Mouse (Mus musculus): ENCODE results near the gene Cmya5. TPM values are rescaled to one million over a fixed set of nuclear protein-coding genes. Genes with fewer than 3 reads are reported as not detected.
"Not testable (repeated sequence)": the region's sequence is repeated elsewhere in the genome, so short reads cannot be mapped to it uniquely, and the experiment has no call there.

The Cmya5 gene
- polyA plus RNA-seq, 1 experiment, result 3.9 TPM

DNA sequence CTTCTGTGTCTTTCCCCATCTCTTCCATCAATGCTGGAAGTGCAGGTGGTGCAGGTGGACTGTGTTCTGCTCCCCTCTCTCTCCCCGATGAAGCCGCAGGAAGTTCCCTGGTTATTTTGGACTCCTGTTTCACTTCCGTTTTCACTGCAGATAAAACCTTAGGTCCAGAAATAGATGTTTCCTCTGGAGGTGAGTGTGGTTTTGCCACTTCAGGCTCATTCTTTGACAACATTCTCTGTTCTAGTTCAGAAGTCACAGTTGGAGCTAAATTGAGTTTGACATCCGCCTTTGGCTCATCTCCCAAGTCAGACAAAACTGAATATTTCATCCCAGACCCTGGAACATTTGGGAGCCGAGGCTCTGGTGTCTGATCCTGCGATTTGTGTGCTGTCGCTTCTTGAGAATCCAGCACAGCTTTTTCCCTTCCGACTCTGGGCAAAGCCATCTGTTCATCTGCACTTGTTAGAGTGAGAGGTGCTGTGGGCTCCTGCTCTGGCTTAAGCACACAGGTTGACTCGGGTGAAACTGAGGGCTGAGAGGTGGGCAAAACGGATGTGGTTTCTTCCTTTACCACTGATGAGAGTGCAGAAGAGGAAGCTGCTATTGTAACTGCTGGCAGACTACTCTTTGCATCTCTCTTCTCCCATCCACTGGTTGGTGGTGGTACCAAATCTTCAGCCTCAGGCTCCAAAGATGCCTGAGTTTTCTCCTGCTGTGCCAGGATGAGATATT, 50.2 kb downstream of the Cmya5 start:
- H3K4me3 ChIP-seq (replicated peaks; ENCODE audit: extremely low read depth, low read depth, low read length), result no peak overlapping the region
- 58% methylated on average over 10 of the region's 10 CpGs for WGBS
- no peak for DNase-seq
- H3K4me1 ChIP-seq (ENCODE audit: control insufficient read depth, insufficient read depth, low read length), result no peaks in the 10 kb centered on the region
- TF ChIP-seq CTCF (IDR thresholded peaks at IDR 0.05; ENCODE audit: insufficient read depth, low read length) (no peak), POLR2A (IDR thresholded peaks at IDR 0.05; ENCODE audit: borderline replicate concordance, extremely low read depth, low read depth, low read length) (no peak)

DNA sequence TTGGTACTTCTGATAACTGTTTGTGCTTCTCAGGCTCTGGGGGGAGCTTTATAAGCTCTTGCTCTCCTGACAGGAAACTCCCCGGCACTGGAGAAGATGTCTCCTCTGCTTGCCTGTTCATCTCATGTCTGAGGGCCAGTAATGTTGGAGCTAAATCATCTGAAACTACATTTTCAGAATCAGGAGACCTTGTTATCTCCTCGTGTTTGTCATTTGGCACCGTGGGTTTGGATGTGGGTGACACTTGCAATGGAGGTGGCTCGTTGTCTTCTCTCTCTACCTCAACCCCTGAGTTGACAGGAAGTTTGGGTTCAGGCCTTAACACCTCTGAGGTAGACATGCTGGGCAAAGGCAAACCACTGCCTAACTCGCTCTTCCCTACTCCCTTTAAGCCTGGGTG, 50.8 kb downstream of the Cmya5 start:
- no peak overlapping the region for H3K4me3 ChIP-seq (replicated peaks; ENCODE audit: extremely low read depth, low read depth, low read length)
- no peak for DNase-seq
- TF ChIP-seq POLR2A (IDR thresholded peaks at IDR 0.05; ENCODE audit: borderline replicate concordance, extremely low read depth, low read depth, low read length) (no peak), CTCF (IDR thresholded peaks at IDR 0.05; ENCODE audit: insufficient read depth, low read length) (no peak)

DNA sequence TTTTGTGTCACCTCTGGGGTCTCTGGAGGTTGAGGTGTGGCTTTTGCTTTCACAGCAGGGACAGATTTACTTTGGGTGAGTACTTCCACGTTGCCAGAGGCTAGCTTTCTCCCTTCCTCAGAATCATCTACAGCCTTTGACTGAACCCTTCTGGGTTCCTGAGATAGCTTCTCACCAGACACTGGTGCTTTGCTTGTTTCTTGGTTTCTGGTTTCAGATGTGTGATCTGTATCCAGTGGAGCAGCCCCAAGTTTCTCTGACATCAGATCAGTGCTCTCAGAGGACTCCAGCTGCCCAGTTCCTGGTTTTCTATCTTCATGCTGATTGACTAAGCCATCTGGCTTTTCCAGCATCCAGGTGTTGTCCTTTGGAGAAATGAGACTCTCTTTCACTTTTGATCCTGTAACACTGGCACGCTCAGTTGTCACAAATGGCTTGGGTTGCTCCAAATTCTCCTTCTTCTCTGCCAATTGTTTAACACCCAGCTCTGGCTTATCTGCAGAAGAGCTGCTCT, 51.6 kb downstream of the Cmya5 start:
- no peak overlapping the region for H3K4me3 ChIP-seq (replicated peaks; ENCODE audit: extremely low read depth, low read depth, low read length)
- 62% methylated on average over 2 of the region's 2 CpGs for whole genome bisulfite sequencing
- no peak for DNase-seq
- H3K4me1 ChIP-seq (ENCODE audit: control insufficient read depth, insufficient read depth, low read length), result no peaks in the 10 kb centered on the region
- no peak for TF ChIP-seq POLR2A (IDR thresholded peaks at IDR 0.05; ENCODE audit: borderline replicate concordance, extremely low read depth, low read depth, low read length)
- no peak for TF ChIP-seq CTCF (IDR thresholded peaks at IDR 0.05; ENCODE audit: insufficient read depth, low read length)

More for the DNA sequence above, 50.8 kb downstream of the Cmya5 start:
- 68% methylated on average over 5 of the region's 5 CpGs for WGBS
- H3K4me1 ChIP-seq (ENCODE audit: control insufficient read depth, insufficient read depth, low read length), result no peaks in the 10 kb centered on the region

DNA sequence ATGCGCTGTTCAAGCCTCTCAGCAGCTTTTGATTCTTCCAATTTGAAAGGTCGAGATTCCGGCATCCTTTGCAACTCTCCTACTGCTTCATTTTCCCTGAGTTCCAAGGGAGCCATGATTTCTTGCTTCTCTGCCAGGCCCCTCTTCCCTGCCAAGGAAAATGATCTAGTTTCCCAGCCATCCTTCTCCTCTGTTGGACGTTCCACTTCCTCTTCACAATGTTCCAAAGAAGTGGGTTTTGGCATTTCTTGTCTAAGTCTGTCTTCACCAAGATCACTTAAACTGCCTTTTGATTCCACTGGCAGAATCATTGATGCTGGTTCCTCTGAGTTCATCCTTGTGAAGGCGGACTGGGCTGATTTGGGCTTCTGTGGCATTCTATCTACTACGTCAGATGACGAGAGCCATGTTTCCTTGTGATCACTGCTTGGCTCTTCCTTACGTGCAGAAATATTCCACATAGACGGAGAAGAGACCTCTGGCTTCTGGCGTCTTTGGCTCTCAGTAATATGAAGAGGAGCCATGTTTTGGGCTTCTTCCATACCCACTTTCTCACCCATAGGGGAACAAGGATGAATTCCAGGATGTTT, 52.6 kb downstream of the Cmya5 start:
- H3K4me3 ChIP-seq (replicated peaks; ENCODE audit: extremely low read depth, low read depth, low read length), result no peak overlapping the region
- TF ChIP-seq POLR2A (IDR thresholded peaks at IDR 0.05; ENCODE audit: borderline replicate concordance, extremely low read depth, low read depth, low read length) (no peak), CTCF (IDR thresholded peaks at IDR 0.05; ENCODE audit: insufficient read depth, low read length) (no peak)
- no peak for DNase-seq

DNA sequence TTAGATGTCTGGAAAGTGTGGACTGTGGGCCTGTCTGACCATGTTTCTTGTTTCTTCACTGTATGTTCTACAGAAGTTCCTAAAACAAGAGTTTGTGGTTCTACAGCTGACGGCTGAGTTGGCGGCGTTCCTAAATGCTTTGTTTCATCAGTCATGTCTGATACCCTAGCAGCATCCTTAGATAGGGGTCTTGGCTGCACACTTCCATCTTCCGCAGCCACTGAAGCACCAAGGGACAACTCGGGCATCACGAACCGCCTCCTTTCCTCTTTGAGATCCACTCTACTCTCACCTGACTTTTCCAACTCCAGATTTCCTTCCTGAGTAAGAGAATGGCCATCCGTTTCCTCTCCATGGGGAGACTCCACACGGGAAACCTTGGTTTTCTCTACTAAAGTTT, 53.3 kb downstream of the Cmya5 start:
- H3K4me3 ChIP-seq (replicated peaks; ENCODE audit: extremely low read depth, low read depth, low read length), result no peak overlapping the region
- no peaks in the 10 kb centered on the region for H3K4me1 ChIP-seq (ENCODE audit: control insufficient read depth, insufficient read depth, low read length)
- WGBS, result 82% methylated on average over 9 of the region's 9 CpGs
- TF ChIP-seq CTCF (IDR thresholded peaks at IDR 0.05; ENCODE audit: insufficient read depth, low read length) (no peak), POLR2A (IDR thresholded peaks at IDR 0.05; ENCODE audit: borderline replicate concordance, extremely low read depth, low read depth, low read length) (no peak)
- no peak for DNase-seq

More for the DNA sequence above, 52.6 kb downstream of the Cmya5 start:
- 86% methylated on average over 10 of the region's 10 CpGs for WGBS
- H3K4me1 ChIP-seq (ENCODE audit: control insufficient read depth, insufficient read depth, low read length), result no peaks in the 10 kb centered on the region

DNA sequence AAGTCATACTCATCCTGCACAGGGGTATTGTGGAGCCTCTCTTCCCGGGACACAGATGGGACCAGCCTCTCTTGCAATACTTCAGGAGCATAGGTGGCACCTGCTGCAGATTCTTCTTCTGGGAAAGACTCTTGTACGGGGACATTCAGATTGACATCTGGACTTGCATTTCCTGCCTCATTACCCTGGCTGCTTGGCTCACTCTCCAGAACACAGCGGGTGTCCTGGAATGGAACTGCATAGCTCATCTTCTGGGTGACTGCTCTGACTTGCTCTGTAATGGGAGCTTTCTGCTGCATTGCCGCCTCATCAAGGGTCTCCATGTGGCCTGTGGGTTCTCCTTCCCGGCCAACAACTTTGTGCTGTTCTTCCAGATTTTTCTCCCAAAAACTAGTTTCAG, 55.0 kb downstream of the Cmya5 start:
- Histone ChIP-seq H3K4me3 (replicated peaks; ENCODE audit: extremely low read depth, low read depth, low read length) (no peak overlapping the region), H3K4me1 (ENCODE audit: control insufficient read depth, insufficient read depth, low read length) (no peaks in the 10 kb centered on the region)
- TF ChIP-seq POLR2A (IDR thresholded peaks at IDR 0.05; ENCODE audit: borderline replicate concordance, extremely low read depth, low read depth, low read length), result no peak
- no peak for TF ChIP-seq CTCF (IDR thresholded peaks at IDR 0.05; ENCODE audit: insufficient read depth, low read length)
- WGBS, result 72% methylated on average over 5 of the region's 5 CpGs
- no peak for DNase-seq

DNA sequence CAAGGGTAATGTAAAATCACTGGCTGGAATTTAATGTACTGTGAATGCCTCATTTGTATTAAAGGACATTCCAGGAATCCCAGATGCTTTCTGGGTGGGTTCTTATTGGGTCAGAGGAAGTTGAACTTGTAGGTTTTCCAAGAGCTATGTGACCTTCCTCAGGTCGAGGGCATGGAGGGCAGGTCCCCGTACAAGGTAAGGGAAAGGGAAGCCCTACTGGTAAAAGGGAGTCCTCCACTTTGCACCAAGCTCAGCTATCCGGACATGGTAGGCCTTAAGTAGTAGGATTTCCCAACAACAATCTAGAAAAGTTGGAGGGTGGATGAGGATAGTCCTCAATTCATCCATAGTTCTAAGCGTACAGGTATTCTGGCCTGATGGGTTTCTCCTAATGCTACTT, 58.8 kb downstream of the Cmya5 start:
- TF ChIP-seq CTCF (IDR thresholded peaks at IDR 0.05; ENCODE audit: insufficient read depth, low read length), result no peak
- DNase-seq, result no peak
- no peaks in the 10 kb centered on the region for H3K4me1 ChIP-seq (ENCODE audit: control insufficient read depth, insufficient read depth, low read length)
- 84% methylated on average over 4 of the region's 4 CpGs for WGBS
- no peak overlapping the region for H3K4me3 ChIP-seq (replicated peaks; ENCODE audit: extremely low read depth, low read depth, low read length)

DNA sequence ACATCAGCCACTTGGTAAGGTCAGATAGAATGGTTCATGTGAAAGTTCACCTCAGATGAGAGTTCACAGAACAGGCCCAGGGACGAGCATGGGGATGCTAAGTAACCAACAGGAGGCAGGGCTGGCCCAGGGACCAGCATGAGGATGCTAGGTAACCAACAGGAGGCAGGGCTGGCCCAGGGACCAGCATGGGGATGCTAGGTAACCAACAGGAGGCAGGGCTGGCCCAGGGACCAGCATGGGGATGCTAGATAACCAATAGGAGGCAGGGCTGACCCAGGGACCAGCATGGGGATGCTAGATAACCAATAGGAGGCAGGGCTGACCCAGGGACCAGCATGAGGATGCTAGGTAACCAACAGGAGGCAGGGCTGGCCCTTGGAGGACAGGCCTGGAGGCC, 62.2 kb downstream of the Cmya5 start:
- DNase-seq; H3K4me1 ChIP-seq (ENCODE audit: control insufficient read depth, insufficient read depth, low read length); H3K4me3 ChIP-seq (replicated peaks; ENCODE audit: extremely low read depth, low read depth, low read length): not testable (repeated sequence)
- WGBS, result 74% methylated on average over 1 of the region's 1 CpGs

DNA sequence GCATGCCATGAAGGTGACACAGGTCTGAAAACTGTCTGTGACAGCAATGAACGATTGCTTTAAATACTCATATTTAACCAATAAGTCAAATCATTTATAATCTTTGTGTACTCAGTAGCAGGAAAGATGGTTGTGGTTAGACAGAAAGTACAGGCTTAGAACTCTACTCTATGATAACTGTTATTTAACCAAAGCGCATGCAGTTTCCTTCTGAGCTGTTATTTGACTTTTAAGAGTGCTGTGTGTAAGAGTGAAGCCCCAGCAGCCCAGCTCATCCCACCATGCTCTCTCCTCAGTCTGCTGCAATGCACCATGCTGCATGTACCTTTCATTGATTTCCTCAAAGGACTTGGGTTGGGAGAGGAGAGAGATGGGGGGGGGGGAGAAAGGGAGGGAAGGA, 63.7 kb downstream of the Cmya5 start:
- 78% methylated on average over 2 of the region's 2 CpGs for WGBS
- H3K4me3 ChIP-seq (replicated peaks; ENCODE audit: extremely low read depth, low read depth, low read length), result no peak overlapping the region
- no peaks in the 10 kb centered on the region for H3K4me1 ChIP-seq (ENCODE audit: control insufficient read depth, insufficient read depth, low read length)
- no peak for DNase-seq
- TF ChIP-seq POLR2A (IDR thresholded peaks at IDR 0.05; ENCODE audit: borderline replicate concordance, extremely low read depth, low read depth, low read length), result no peak

DNA sequence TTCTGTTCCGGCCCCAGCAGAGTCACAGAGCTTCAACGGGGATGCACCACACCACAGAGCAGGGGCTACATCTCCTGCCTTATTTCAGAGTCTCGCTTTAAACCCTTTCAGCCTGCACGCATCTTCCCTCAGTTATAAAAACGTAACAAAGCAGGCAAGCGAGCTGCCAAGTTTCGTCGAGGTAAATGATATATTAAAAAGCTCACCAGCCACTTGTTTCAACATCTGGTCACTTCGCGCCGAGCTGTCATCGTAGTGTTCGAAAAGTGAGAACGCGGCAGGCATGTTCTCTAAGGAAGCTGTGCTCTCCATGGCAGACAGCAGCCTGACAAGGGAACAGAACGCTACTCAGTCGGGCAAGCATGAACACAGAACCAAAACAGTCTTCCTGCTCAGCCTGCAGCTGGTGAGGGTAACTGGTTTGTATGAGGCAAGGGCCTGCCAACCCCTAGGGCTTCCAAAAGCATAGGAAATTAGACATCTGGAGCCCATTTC, 70.3 kb downstream of the Cmya5 start:
- WGBS, result 36% methylated on average over 17 of the region's 17 CpGs
- H3K4me3 ChIP-seq (replicated peaks; ENCODE audit: extremely low read depth, low read depth, low read length), result no peak overlapping the region
- no peaks in the 10 kb centered on the region; the same call in 1 of the 2 replicates for H3K4me1 ChIP-seq (ENCODE audit: control insufficient read depth, insufficient read depth, low read length)
- DNase-seq, result no peak
- TF ChIP-seq CTCF (IDR thresholded peaks at IDR 0.05; ENCODE audit: insufficient read depth, low read length) (no peak), POLR2A (IDR thresholded peaks at IDR 0.05; ENCODE audit: borderline replicate concordance, extremely low read depth, low read depth, low read length) (no peak)

Data from lung, adult 2 months (tissue).